Mouse (Mus musculus) left cerebral cortex, postnatal 14 days (tissue): ENCODE data around the gene Zgpat. TPM values are rescaled to one million over a fixed set of nuclear protein-coding genes. Genes with fewer than 3 reads are reported as not detected.

Experiments used
- DNase-seq, 2 experiments: peaks; one replicate each; pipeline ENCODE4 v3.0.0; 2021 to 2022; ENCODE audit warnings: low spot score in 2 of 2, mixed read lengths in 1 of 2
- intact Hi-C: fragments of 180-260 bp; cut with DNase I; formaldehyde crosslinking; loops from one replicate; pipeline ENCODE4 v1.15.1; 2025
- long read RNA-seq, 2 experiments: library from polyadenylated mRNA; stranded (forward); transcript quantifications; one replicate each; pipeline ENCODE4 v2.0.0; 2021
- total RNA-seq, 2 experiments: library from RNA; stranded (reverse); gene quantifications; 2 replicates each; pipeline ENCODE4 v1.2.3; 2021

Gene Zgpat
- 10 to 100 TPM; 62.1 to 63.3 TPM for total RNA-seq
- long read RNA-seq, experiment 1, transcript Zgpat-202 (6 exons, 2,072 nt): major isoform, 44 of 69 reads
- long read RNA-seq, experiment 1, partial matches to known transcripts: 9 of 69 reads
- long read RNA-seq, experiment 1, other reads (novel, unspliced or antisense): 11 of 69 reads
- long read RNA-seq, experiment 2, transcript Zgpat-202 (6 exons, 2,072 nt): major isoform, 23 of 69 reads
- long read RNA-seq, experiment 2, partial matches to known transcripts: 9 of 69 reads
- long read RNA-seq, experiment 2, other reads (novel, unspliced or antisense): 34 of 69 reads

- intact Hi-C loops: loop anchor here (5.0 kb wide), 1 partner anchor 43 kb away; no protein-coding TSS in a partner anchor
- DNase-seq: peak; percentile 77 to 89
These were observed at the start of gene Zgpat, which contains the start of gene Arfrp1 for GRCm38 (mm10) chr2:181364860-181365596. Gene Zgpat (plus strand): TSS chr2:181364928. Gene Arfrp1 (minus strand): TSS chr2:181365404.

- intact Hi-C loops: loop anchor here (5.0 kb wide), 1 partner anchor 43 kb away; the partner anchor contains the start of gene Zgpat
These were observed 45.3 kb upstream of the Zgpat start, which contains the start of gene Rtel1 for GRCm38 (mm10) chr2:181319248-181320102. Gene Rtel1 (plus strand): TSS chr2:181319739.

GRCm38 (mm10) chr2:181320103-181320499 lies 44.6 kb upstream of the Zgpat start:
- DNase-seq: no peak
- intact Hi-C loops: loop anchor here (5.0 kb wide), 1 partner anchor 42 kb away; the partner anchor contains the start of gene Zgpat

More at GRCm38 (mm10) chr2:181319248-181320102, 45.3 kb upstream of the Zgpat start, which contains the start of gene Rtel1:
- peak; percentile 81 for DNase-seq

GRCm38 (mm10) chr2:181322136-181322535 lies 42.6 kb upstream of the Zgpat start:
- no peak for DNase-seq
- intact Hi-C loops: loop anchor here (5.0 kb wide), 1 partner anchor 40 kb away; the partner anchor contains the start of gene Zgpat

- intact Hi-C loops: no loop called here
- DNase-seq: no peak
These were observed 38.6 kb upstream of the Zgpat start for GRCm38 (mm10) chr2:181326098-181326497.

- intact Hi-C loops: no loop called here
These were observed 32.2 kb upstream of the Zgpat start for GRCm38 (mm10) chr2:181332542-181332941.

GRCm38 (mm10) chr2:181334023-181334422 lies 30.7 kb upstream of the Zgpat start:
- intact Hi-C loops: loop anchor here (1.0 kb wide), 1 partner anchor 148 kb away; no protein-coding TSS in a partner anchor

More at GRCm38 (mm10) chr2:181332542-181332941, 32.2 kb upstream of the Zgpat start:
- no peak for DNase-seq

GRCm38 (mm10) chr2:181340426-181340825 lies 24.3 kb upstream of the Zgpat start:
- intact Hi-C loops: no loop called here
- no peak for DNase-seq

More at GRCm38 (mm10) chr2:181334023-181334422, 30.7 kb upstream of the Zgpat start:
- DNase-seq: peak; percentile 83 to 88

- DNase-seq: no peak
- intact Hi-C loops: no loop called here
These were observed 22.0 kb upstream of the Zgpat start for GRCm38 (mm10) chr2:181342766-181343165.

- no peak for DNase-seq
- intact Hi-C loops: no loop called here
These were observed 7.9 kb upstream of the Zgpat start for GRCm38 (mm10) chr2:181356780-181357179.

GRCm38 (mm10) chr2:181363946-181364345 lies 782 bp upstream of the Zgpat start:
- intact Hi-C loops: loop anchor here (5.0 kb wide), 1 partner anchor 42 kb away; no protein-coding TSS in a partner anchor

GRCm38 (mm10) chr2:181364487-181364859 lies 255 bp upstream of the Zgpat start:
- intact Hi-C loops: loop anchor here (5.0 kb wide), 1 partner anchor 42 kb away; no protein-coding TSS in a partner anchor

More at GRCm38 (mm10) chr2:181363946-181364345, 782 bp upstream of the Zgpat start:
- DNase-seq: no peak

GRCm38 (mm10) chr2:181365655-181366075 lies 937 bp downstream of the Zgpat start:
- no peak for DNase-seq
- intact Hi-C loops: no loop called here

More at GRCm38 (mm10) chr2:181364487-181364859, 255 bp upstream of the Zgpat start:
- DNase-seq: no peak

GRCm38 (mm10) chr2:181370001-181370400 lies 5.3 kb downstream of the Zgpat start:
- DNase-seq: no peak
- intact Hi-C loops: no loop called here

- intact Hi-C loops: no loop called here
- peak in 1 of 2 experiments; percentile 57 for DNase-seq
These were observed 11.1 kb downstream of the Zgpat start for GRCm38 (mm10) chr2:181375787-181376186.

- intact Hi-C loops: no loop called here
- no peak for DNase-seq
These were observed 12.5 kb downstream of the Zgpat start for GRCm38 (mm10) chr2:181377230-181377629.

GRCm38 (mm10) chr2:181378701-181379100 lies 14.0 kb downstream of the Zgpat start:
- no peak for DNase-seq
- intact Hi-C loops: no loop called here

GRCm38 (mm10) chr2:181379778-181380177 lies 15.1 kb downstream of the Zgpat start, which contains the start of gene Lime1:
Gene Lime1 (plus strand): TSS chr2:181380078.
- intact Hi-C loops: no loop called here
- DNase-seq: no peak

GRCm38 (mm10) chr2:181380251-181380650 lies 15.5 kb downstream of the Zgpat start:
- intact Hi-C loops: no loop called here
- DNase-seq: no peak
